Mouse (Mus musculus): ENCODE results near the gene Mup13. TPM values are rescaled to one million over a fixed set of nuclear protein-coding genes. Genes with fewer than 3 reads are reported as not detected.

The Mup13 gene
- polyA plus RNA-seq (2017; shearing (Covaris generic)), result not detected

DNA sequence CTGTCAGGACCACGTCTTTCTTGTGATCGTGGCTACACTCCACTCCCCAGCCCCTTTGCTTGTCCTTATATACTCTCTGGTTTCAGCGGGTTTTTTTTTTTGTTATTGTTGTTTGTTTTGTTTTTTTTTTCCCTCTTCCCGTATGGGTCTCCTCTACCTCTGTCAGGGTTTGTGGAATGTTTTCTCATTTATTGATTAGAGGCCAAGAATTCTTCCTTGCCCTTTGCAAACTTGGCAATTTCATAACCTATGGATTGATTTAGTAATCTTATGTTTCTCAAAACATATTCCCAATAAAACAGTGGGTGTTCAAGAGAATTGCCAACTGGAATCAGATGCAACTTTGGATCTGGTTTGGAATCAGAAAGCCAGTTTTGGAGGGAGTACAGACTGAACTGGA, at the start of gene Mup13:
Mup13 (minus strand) TSS at position 101 of the 400 bp plus-strand sequence.

Other genes starting within 250 kb of the Mup13 start
- not detected for gene Mup14, start 75.7 kb upstream of the Mup13 start, polyA plus RNA-seq (2017; shearing (Covaris generic))
- gene Mup15, start 211.5 kb upstream of the Mup13 start, polyA plus RNA-seq (2017; shearing (Covaris generic)), result not detected